Mouse (Mus musculus): ENCODE data around the gene Yju2.
"Not testable (repeated sequence)": the region's sequence is repeated elsewhere in the genome, so short reads cannot be mapped to it uniquely, and the experiment has no call there.

The Yju2 gene

GRCm38 (mm10) chr17:55958918-55959728, at the start of gene Yju2:
Gene Yju2 (plus strand): TSS chr17:55959099.
- DNase-seq (ENCODE audit: low read depth), result peak; percentile 98

- no peak for DNase-seq (ENCODE audit: low read depth)
Measured at GRCm38 (mm10) chr17:55931553-55932502, 27.1 kb upstream of the Yju2 start.

DNA sequence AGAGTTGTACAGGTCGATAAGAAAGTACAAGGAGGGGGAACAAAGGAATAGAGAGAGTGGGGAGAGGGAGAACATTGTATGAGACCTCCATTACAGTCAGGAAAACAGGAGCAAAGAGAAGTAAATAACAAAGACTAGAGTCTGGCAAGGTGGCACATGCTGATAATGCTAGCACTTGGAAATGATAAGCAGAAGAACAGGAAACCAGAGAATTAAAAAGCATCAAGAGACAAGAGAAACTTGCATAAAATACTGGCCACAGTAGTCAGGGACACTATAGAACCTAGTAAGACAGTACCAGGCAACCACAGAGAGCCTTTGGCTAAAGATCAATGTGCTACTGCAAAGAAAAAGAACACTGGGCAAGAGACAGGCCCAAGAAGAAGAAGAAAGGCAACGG, 26.3 kb upstream of the Yju2 start:
- no peak for DNase-seq (ENCODE audit: low read depth)

- no peak for DNase-seq (ENCODE audit: low read depth)
Measured at GRCm38 (mm10) chr17:55933191-55933590, 25.7 kb upstream of the Yju2 start.

GRCm38 (mm10) chr17:55944387-55944865, 14.5 kb upstream of the Yju2 start:
- DNase-seq (ENCODE audit: low read depth), result not testable (repeated sequence)

GRCm38 (mm10) chr17:55944866-55945682, 13.8 kb upstream of the Yju2 start:
- peak; percentile 79 for DNase-seq (ENCODE audit: low read depth)

GRCm38 (mm10) chr17:55945696-55946095, 13.2 kb upstream of the Yju2 start:
- no peak for DNase-seq (ENCODE audit: low read depth)

- DNase-seq (ENCODE audit: low read depth), result no peak
Measured at GRCm38 (mm10) chr17:55948647-55949046, 10.3 kb upstream of the Yju2 start.

- DNase-seq (ENCODE audit: low read depth), result no peak
Measured at GRCm38 (mm10) chr17:55949400-55949799, 9.5 kb upstream of the Yju2 start, which contains the start of gene Zfp119b. Gene Zfp119b (minus strand): TSS chr17:55949500.

GRCm38 (mm10) chr17:55950601-55951000, 8.3 kb upstream of the Yju2 start:
- no peak for DNase-seq (ENCODE audit: low read depth)

DNA sequence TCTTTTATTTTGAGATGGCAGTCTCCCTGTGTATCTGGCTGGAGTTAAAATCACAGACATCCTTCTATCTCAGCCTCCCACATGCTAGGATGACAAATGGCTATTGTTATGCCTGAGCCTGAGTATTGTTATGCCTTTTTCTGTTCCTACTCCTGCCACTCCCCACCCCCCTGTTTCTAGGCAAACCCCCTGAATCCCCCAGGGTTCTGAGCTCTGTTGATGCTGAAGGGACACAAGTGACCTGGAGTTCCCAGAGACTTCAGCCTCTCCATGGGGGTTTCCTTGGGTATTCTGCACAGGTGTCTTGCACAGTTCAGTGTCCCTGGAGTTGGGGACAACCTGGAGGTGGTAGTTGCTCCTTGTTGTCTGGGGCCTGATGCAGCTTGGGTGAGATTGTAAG, 6.9 kb upstream of the Yju2 start:
- no peak for DNase-seq (ENCODE audit: low read depth)

GRCm38 (mm10) chr17:55952447-55953027, 6.4 kb upstream of the Yju2 start, which contains the start of gene Ebi3:
Gene Ebi3 (plus strand): TSS chr17:55952640.
- peak; percentile 48 for DNase-seq (ENCODE audit: low read depth)

DNA sequence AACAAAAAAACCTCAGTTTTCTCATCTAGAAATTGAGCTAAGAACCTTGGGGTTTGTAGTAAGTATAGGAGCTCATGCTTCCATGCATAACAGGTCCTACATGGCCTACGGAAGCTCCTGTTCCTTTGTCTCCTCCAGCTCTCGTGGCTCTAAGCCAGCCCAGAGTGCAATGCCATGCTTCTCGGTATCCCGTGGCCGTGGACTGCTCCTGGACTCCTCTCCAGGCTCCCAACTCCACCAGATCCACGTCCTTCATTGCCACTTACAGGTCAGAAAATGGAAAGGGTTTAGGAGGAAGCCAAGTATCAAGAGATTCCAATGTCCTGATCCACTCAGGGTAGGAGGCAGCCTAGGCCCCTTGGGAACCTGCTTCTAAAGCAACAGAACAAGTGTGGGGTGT, 5.1 kb upstream of the Yju2 start:
- DNase-seq (ENCODE audit: low read depth), result no peak

DNA sequence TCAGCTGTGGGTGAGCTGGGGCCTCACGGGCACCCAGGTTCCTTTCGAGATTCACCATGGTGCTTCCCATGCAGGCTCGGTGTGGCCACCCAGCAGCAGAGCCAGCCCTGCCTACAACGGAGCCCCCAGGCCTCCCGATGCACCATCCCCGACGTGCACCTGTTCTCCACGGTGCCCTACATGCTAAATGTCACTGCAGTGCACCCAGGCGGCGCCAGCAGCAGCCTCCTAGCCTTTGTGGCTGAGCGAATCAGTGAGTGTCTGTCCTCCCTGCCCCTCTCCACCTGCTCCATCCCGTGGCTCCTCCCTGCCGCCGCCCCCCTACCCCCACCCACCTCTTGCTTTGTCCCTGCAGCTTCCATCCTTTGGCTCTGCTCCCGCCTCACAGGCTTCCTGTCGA, 4.7 kb upstream of the Yju2 start:
- DNase-seq (ENCODE audit: low read depth), result no peak

GRCm38 (mm10) chr17:55956129-55956528, 2.8 kb upstream of the Yju2 start:
- DNase-seq (ENCODE audit: low read depth), result no peak

DNA sequence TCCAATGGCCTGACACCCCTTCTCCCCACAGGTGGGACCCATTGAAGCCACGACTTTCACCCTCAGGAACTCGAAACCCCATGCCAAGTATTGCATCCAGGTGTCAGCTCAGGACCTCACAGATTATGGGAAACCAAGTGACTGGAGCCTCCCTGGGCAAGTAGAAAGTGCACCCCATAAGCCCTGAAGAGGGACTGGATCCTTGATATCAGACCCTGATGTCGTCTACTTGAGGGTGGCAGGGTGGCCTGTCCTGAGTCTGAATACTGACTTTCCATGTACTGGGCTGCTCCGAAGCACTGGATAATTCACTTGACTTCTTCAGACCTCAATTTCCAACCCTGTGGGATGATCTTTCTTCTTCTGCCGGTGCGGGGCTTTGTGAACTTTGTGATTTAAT, 2.3 kb upstream of the Yju2 start:
- no peak for DNase-seq (ENCODE audit: low read depth)

DNA sequence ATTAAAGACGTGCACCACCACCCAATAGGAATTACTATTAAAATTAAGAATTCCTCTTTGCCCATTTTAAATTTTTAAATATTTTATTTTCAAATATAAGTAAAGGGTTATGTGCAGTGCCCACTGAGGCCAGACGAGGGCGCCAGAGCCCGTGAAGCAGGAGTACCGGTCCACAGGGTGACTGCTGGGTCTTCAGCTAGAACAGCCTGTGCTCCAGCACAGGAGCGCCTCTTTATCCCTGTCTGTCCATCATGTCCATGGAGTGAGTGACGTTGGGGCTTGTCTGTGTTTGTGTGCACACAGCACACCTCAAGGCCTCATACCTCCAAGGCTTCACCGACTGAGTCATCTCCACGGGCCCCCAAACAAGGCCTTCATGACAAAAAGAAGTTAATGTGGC, 1.7 kb upstream of the Yju2 start:
- DNase-seq (ENCODE audit: low read depth), result peak; percentile 81

DNA sequence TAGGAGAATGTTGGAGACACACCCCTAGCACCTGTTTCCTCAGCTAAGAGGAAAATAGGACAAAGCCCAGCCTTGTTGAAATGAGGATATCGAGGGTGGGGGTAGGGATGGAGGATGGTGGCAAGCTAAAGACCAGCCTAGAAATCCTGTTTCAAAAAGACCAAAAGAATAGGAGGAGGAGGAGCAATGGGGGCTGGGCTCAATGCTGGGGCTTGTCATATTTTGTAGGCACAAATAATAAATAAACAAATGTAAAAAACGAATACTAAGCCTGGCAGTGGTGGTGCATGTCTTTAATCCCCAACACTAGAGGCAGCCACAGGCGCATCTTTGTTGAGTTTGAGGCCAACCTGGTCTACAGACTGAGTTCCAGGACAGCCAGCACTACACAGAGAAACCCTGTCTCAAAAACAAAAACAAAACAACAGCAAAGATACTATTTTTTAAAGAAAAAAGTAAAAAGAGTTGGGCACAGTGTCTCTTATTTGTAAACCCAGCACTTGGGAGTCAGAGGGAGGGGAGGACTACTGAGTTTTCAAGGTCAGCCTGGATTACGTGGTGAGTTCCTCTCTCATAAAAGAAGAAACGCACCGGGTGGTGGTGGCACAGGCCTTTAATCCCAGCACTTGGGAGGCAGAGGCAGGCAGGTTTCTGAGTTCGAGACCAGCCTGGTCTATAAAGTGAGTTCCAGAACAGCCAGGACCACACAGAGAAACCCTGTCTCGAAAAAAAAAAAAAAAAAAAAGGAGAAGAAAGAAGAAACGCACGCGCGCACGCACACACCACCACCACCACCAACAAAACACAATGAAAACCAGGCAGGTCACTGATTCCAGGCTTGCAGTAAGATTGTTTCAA, 944 bp upstream of the Yju2 start:
- peak; percentile 60 for DNase-seq (ENCODE audit: low read depth)

- no peak for DNase-seq (ENCODE audit: low read depth)
Measured at GRCm38 (mm10) chr17:55958584-55958886, 364 bp upstream of the Yju2 start.

- DNase-seq (ENCODE audit: low read depth), result no peak
Measured at GRCm38 (mm10) chr17:55959946-55960740, 1.2 kb downstream of the Yju2 start.

All from 416B (cell line).